13 mouse cellular contexts compared by ENCODE assay signal in the genomic region with DNA sequence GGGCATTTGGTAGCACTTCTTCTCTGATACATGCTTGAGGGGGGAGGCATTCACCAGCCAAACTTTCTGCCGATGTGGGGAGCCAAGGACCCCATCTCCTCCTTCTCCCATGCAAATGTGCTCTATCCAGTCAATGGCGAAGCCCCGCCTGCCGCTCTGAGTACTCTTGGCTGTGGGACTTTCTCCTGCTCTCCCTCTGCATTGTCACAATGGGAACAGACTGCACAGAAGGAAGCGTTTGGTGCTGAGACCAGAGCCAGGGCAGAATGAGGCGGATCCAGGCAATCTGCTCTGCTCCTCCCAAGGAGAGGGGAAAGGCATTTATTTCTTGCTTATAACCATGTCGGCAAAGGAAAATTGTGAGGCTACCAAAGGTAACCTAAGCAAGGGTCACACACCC.
A peak's percentile ranks its signal among the peaks of the same experiment; 100 is the strongest.
DNase-seq lines count a peak whose midpoint lies in the region; ATAC-seq and TF ChIP-seq lines count a peak whose summit lies in the region.
"Had no signal": no experiment of that assay in that cellular context is flagged by ENCODE, and none has a peak within 500 bp of the region (broad histone marks: within the 10 kb centered on the region; RNA-seq: fewer than 3 reads in every experiment).

No protein-coding gene starts in this region.

- no peaks in the 10 kb centered on the region for H3K36me3 ChIP-seq in forebrain, embryonic 13.5 days (ENCODE audit: poor library complexity, severe bottlenecking)
- H3K36me3 ChIP-seq in forebrain, embryonic 11.5 days (ENCODE audit: control insufficient read depth, insufficient read depth, low read length) = no peaks in the 10 kb centered on the region
- H3K36me3 ChIP-seq: heart, embryonic 13.5 days had no signal

- no peak overlapping the region for H3K4me2 ChIP-seq in forebrain, embryonic 13.5 days
- H3K4me2 ChIP-seq in forebrain, embryonic 11.5 days (ENCODE audit: low read depth, low read length, severe bottlenecking) = no peak overlapping the region
- H3K4me2 ChIP-seq: heart, embryonic 13.5 days; lung, embryonic 14.5 days had no signal

- H3K27ac ChIP-seq in forebrain, embryonic 13.5 days = peak overlapping the region; percentile 1; the same call in 1 of the 2 replicates
- H3K27ac ChIP-seq in forebrain, embryonic 11.5 days (ENCODE audit: low read depth, low read length) = no peak overlapping the region
- no peak overlapping the region for H3K27ac ChIP-seq in left cerebral cortex, adult 2 months
- H3K27ac ChIP-seq: heart, embryonic 13.5 days had no signal

- H3K27me3 ChIP-seq in forebrain, embryonic 13.5 days = no peaks in the 10 kb centered on the region
- no peaks in the 10 kb centered on the region for H3K27me3 ChIP-seq in forebrain, embryonic 11.5 days (ENCODE audit: control insufficient read depth, insufficient read depth, low read length)

- no peaks in the 10 kb centered on the region for H3K9me3 ChIP-seq in forebrain, embryonic 13.5 days (replicated peaks)
- no peaks in the 10 kb centered on the region for H3K9me3 ChIP-seq in forebrain, embryonic 11.5 days (ENCODE audit: control insufficient read depth, low read length)
- H3K9me3 ChIP-seq: heart, embryonic 13.5 days had no signal

- WGBS in forebrain, embryonic 13.5 days = 50% methylated on average over 7 of the region's 7 CpGs
- 72% methylated on average over 7 of the region's 7 CpGs for WGBS in forebrain, embryonic 11.5 days

- no peak overlapping the region for H3K4me3 ChIP-seq in forebrain, embryonic 13.5 days
- H3K4me3 ChIP-seq in forebrain, embryonic 11.5 days (ENCODE audit: low read depth, low read length) = no peak overlapping the region
- H3K4me3 ChIP-seq in left cerebral cortex, adult 2 months = no peak overlapping the region
- H3K4me3 ChIP-seq: heart, embryonic 13.5 days had no signal

- intact Hi-C loops in left cerebral cortex, postnatal 4 days (cut with DNase I) = no loop called here
- intact Hi-C loops in left cerebral cortex, adult 2 months (cut with DNase I) = no loop called here

- no peak overlapping the region for H3K9ac ChIP-seq in forebrain, embryonic 13.5 days
- H3K9ac ChIP-seq in forebrain, embryonic 11.5 days (ENCODE audit: low read length) = no peak overlapping the region
- H3K9ac ChIP-seq: heart, embryonic 13.5 days; lung, embryonic 14.5 days had no signal

- no peak for TF ChIP-seq CTCF in left cerebral cortex, adult 2 months (IDR thresholded peaks at IDR 0.05)

- DNase-seq in forebrain, embryonic 11.5 days (ENCODE audit: low spot score) = no peak
- DNase-seq in left cerebral cortex, postnatal 4 days = peak; percentile 48
- no peak for DNase-seq in left cerebral cortex, adult 2 months (ENCODE audit: extremely low spot score in 1 of 2, low spot score in 2 of 2)
- DNase-seq in cerebellum, adult 8-10 months = peak; percentile 60
- DNase-seq in layer of hippocampus, adult 8-10 months (ENCODE audit: low spot score in 2 of 2) = peak; percentile 55 to 59
- no peak for DNase-seq in lung, postnatal 14 days
- DNase-seq in urinary bladder, postnatal 36 days (ENCODE audit: low spot score in 2 of 2) = no peak
- DNase-seq: gastrocnemius, postnatal 25 days; liver; thymus, adult 18-20 months had no signal

- H3K4me1 ChIP-seq in forebrain, embryonic 13.5 days = no peaks in the 10 kb centered on the region
- H3K4me1 ChIP-seq in forebrain, embryonic 11.5 days (replicated peaks; ENCODE audit: control insufficient read depth, insufficient read depth, low read length) = no peaks in the 10 kb centered on the region

- peak; percentile 85 for ATAC-seq in forebrain, embryonic 13.5 days
- no peak for ATAC-seq in forebrain, embryonic 11.5 days (replicated peaks; ENCODE audit: low FRiP score)

Comparison
In these comparisons a context has a peak if more than half of its experiments do, and no peak if none do; other contexts are left out.
1. DNase-seq: peak in left cerebral cortex, postnatal 4 days (single experiment), cerebellum, adult 8-10 months (single experiment) and layer of hippocampus, adult 8-10 months (2 of 2); none in forebrain, embryonic 11.5 days (single experiment), left cerebral cortex, adult 2 months (0 of 2), lung, postnatal 14 days (single experiment) and urinary bladder, postnatal 36 days (0 of 2).